Mouse (Mus musculus) small intestine, adult 2 months (tissue): ENCODE results near the gene Helz. TPM values are rescaled to one million over a fixed set of nuclear protein-coding genes. Genes with fewer than 3 reads are reported as not detected.

Source experiments
- H3K27ac ChIP-seq: fragments of 200-500 bp; 2 replicates; pipeline ENCODE4 v1.5.1; 2012; ENCODE audit warnings: low read depth, low read length, control low read depth, inconsistent platforms; ENCODE audit not compliant: insufficient read depth
- H3K27me3 ChIP-seq: fragments of 200-500 bp; 2 replicates; pipeline ENCODE4 v1.6.1; 2012; ENCODE audit warnings: mild to moderate bottlenecking, moderate library complexity, low read length, inconsistent platforms; ENCODE audit not compliant: control insufficient read depth, insufficient read depth
- H3K36me3 ChIP-seq: fragments of 200-500 bp; 2 replicates; pipeline ENCODE4 v1.6.1; 2012; ENCODE audit warnings: mild to moderate bottlenecking, low read length, control low read depth, inconsistent platforms; ENCODE audit not compliant: control insufficient read depth, insufficient read depth
- H3K4me1 ChIP-seq: fragments of 200-500 bp; 2 replicates; pipeline ENCODE4 v1.6.1; 2012; ENCODE audit warnings: low read length, inconsistent platforms, mixed read lengths; ENCODE audit not compliant: control insufficient read depth, insufficient read depth, insufficient read length
- H3K4me3 ChIP-seq: fragments of 200-500 bp; 2 replicates; pipeline ENCODE4 v1.5.1; 2012; ENCODE audit warnings: low read depth, mild to moderate bottlenecking, control low read depth, inconsistent platforms, low read length, moderate library complexity
- CTCF ChIP-seq: fragments of 200-500 bp; IDR thresholded peaks from 2 replicates; pipeline ENCODE4 v1.5.1; 2012; ENCODE audit warnings: low read depth, mild to moderate bottlenecking, control low read depth, inconsistent platforms, low read length, moderate library complexity, mixed read lengths; ENCODE audit not compliant: insufficient replicate concordance, insufficient read length; ENCODE audit errors: extremely low read depth
- POLR2A ChIP-seq: fragments of 200-500 bp; IDR thresholded peaks from 2 replicates; pipeline ENCODE4 v1.6.1; 2012; ENCODE audit warnings: low read depth, mild to moderate bottlenecking, control low read depth, inconsistent platforms, low read length, moderate library complexity
- WGBS: fragments of 180-500 bp; shearing (Covaris S2); methylation state at CpG from one replicate; pipeline ENCODE4 v1.1.7; 2018; 5-methylcytosine and 5-hydroxymethylcytosine counted together
- polyA plus RNA-seq: library from polyadenylated mRNA; depleted of rRNA; stranded (reverse); fragments of >200 nt; gene quantifications from 2 replicates; pipeline ENCODE4 v1.2.3, GENCODE M21; 2012

The Helz gene
- polyA plus RNA-seq, 1 experiment: 19.5 TPM

DNA sequence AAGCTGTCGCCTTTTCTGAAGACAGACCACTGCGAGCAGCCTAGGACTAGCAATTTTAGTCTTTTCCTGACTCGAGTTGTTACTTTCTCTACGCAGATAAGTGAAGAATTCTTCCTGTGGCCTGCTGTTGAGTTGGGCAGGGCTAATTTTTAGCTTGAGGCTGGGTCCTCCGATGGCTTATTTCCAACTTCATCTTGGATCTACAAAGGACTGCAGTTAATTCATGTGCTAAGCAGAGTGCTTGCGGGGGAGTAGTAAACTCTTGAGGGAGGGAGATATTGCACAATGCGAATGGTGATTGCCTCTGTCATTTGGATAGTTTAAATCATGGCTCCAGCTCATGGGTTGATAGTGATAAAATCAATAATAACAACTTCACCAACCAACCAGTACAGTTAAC lies 103.7 kb downstream of the Helz start:
- Histone ChIP-seq H3K4me1 (no peaks in the 10 kb centered on the region), H3K36me3 (peaks cover 46% of the 10 kb centered on the region), H3K27me3 (no peaks in the 10 kb centered on the region), H3K27ac (no peak overlapping the region), H3K4me3 (no peak overlapping the region)
- no peak for TF ChIP-seq POLR2A
- TF ChIP-seq CTCF: no peak
- 83% methylated on average over 7 of the region's 7 CpGs for WGBS

DNA sequence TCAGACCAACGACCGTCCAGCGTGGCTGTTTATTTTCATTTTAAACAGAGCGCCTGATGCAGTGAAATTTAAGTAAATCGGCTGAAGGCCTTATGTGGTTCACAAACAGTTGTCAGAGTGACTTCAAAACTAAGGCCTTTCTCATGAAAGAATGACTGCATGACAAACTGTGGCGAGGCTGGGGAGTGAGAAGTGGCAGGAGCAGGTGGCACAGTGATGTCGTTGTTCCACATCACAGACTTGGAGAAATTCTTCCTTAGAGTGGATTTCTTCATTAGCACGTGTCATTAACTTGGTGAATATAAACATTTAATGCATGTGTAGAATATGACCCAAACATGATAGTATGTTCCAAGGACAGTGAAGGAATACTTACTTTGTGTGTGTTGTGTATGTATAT lies 104.4 kb downstream of the Helz start:
- Histone ChIP-seq H3K4me3 (no peak overlapping the region), H3K27ac (no peak overlapping the region), H3K4me1 (no peaks in the 10 kb centered on the region), H3K36me3 (peaks cover 47% of the 10 kb centered on the region), H3K27me3 (no peaks in the 10 kb centered on the region)
- 81% methylated on average over 8 of the region's 8 CpGs for WGBS
- TF ChIP-seq CTCF (no peak), POLR2A (no peak)

DNA sequence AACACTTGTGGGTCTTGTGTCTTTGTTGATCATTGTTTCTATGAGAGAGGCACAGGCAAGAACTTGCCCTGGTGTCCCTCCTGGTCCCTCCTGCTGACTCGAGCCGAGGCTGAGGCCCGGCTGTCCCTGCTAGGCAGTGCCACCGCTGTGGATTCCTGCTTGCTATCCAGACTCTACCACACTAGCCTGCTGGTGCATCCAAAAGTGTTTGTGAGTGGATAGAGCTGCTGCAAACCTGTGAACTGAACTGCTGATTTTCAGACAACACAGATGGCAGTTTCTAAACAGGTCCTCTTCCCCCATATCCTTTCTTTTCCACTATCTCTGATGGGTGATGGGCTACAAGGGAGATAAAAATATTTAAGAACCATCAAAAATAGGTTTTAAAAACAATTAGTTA lies 107.8 kb downstream of the Helz start:
- H3K36me3 ChIP-seq: peaks cover 38% of the 10 kb centered on the region
- no peak overlapping the region for H3K27ac ChIP-seq
- no peak overlapping the region for H3K4me3 ChIP-seq
- 92% methylated on average over 4 of the region's 4 CpGs for WGBS
- H3K4me1 ChIP-seq: no peaks in the 10 kb centered on the region
- no peak for TF ChIP-seq CTCF
- no peak for TF ChIP-seq POLR2A
- no peaks in the 10 kb centered on the region for H3K27me3 ChIP-seq

DNA sequence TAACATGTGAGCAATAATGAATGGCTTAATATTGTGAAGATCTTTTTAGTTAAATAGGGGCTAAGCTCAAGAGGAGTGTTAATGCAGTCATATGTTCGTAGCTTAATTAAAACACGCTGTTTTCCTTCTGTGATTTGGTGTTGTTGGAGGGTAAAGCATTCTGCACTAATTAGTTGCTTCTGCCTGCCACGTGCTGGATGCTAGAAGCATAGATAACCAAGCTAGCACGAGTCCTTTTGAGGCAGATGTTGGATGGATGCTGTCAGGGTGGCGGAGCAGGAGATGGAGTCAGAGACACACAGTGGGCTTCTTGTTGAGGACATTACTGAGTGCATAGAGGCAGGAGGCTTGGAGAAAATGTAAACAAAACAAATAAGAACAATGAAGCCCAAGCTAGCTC lies 109.4 kb downstream of the Helz start:
- TF ChIP-seq POLR2A (no peak), CTCF (no peak)
- Histone ChIP-seq H3K4me1 (no peaks in the 10 kb centered on the region), H3K36me3 (peaks cover 41% of the 10 kb centered on the region), H3K4me3 (no peak overlapping the region), H3K27ac (no peak overlapping the region), H3K27me3 (no peaks in the 10 kb centered on the region)
- 86% methylated on average over 5 of the region's 5 CpGs for WGBS

DNA sequence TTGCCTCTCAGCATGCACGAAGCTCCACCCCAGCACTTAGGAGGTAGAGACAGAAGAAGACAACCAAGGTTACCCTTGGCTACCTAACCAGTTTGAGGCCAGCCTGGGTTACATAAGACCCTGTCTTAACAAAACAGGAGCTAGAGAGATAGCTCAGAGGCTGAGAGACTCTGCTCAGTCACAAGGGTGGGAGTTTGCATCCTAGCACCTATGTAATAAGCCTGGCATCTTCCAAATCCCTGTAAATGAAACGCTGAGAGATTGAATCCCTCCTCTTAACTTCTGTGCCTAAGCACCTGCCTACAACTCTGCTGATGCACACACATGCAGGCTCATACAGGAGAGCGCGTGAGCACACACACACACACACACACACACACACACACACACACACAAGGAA lies 112.7 kb downstream of the Helz start:
- 92% methylated on average over 4 of the region's 4 CpGs for WGBS
- Histone ChIP-seq H3K4me1 (no peaks in the 10 kb centered on the region), H3K36me3 (peaks cover 62% of the 10 kb centered on the region), H3K4me3 (no peak overlapping the region), H3K27me3 (no peaks in the 10 kb centered on the region), H3K27ac (no peak overlapping the region)
- TF ChIP-seq CTCF (no peak), POLR2A (no peak)

DNA sequence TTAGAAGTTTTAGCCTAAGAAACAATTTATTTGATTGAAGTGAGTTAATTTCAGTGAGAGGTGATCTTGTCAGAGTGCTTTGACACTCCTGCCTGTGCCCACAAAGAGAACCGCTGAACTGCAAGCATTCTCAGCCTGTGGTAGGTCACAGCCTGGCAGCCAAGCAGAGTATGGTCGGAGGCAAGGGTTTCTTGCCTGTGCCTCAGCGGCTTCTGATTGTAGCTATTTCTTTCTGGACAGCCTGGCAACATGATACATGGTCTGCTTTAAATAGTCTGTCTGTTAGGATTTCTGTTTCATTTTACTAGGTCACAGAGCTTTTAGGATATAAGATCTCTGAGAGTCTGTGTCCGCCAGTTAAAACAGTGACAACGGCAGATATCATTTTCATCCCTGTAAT lies 114.9 kb downstream of the Helz start:
- no peaks in the 10 kb centered on the region for H3K4me1 ChIP-seq

DNA sequence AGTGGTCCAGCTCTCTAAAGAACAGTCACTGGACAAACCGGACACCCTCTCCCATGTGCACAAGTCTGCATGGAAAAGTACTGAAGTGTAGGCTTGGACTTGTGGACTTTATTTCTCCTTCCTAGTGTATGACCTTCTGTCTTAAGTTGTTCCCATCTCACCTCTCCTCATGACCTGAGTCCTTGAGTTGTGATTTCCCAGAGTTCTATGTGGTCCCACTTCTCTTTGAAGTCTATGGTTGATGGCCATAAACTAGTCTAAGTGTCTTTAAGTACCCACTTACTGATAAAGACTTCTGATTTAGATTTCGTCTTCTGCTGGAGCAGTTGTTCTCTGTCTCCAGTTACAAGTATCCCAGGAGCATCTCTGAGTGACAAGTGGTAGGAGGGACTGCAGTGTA lies 119.8 kb downstream of the Helz start:
- WGBS: 72% methylated on average over 2 of the region's 2 CpGs
- peaks cover 74% of the 10 kb centered on the region for H3K36me3 ChIP-seq

More for the DNA sequence above, 114.9 kb downstream of the Helz start:
- H3K27me3 ChIP-seq: no peaks in the 10 kb centered on the region
- no peak overlapping the region for H3K27ac ChIP-seq
- H3K4me3 ChIP-seq: no peak overlapping the region
- peaks cover 61% of the 10 kb centered on the region for H3K36me3 ChIP-seq
- TF ChIP-seq POLR2A (no peak), CTCF (no peak)
- 91% methylated on average over 5 of the region's 5 CpGs for WGBS

DNA sequence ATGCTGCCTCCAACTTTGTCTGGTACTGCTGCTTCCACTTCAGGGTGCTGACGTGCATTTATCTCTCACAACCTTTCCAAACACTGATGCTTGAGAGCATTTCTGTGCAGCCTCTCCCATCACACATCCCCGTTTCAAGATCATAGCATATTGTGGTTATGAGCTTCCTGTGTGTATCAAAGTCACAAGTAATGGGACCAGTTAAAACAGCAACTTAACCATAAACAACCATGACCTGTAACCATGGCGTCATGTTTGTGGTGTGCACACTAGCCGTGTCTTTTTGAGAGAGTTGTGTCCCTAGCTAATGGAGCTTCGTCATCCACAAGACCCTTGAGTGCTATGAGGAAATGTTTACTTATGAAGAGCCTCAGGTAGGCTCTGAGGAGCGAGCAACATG lies 120.5 kb downstream of the Helz start:
- Histone ChIP-seq H3K36me3 (peaks cover 72% of the 10 kb centered on the region), H3K27ac (no peak overlapping the region), H3K4me1 (no peaks in the 10 kb centered on the region), H3K4me3 (no peak overlapping the region), H3K27me3 (no peaks in the 10 kb centered on the region)
- TF ChIP-seq CTCF: no peak
- TF ChIP-seq POLR2A: no peak
- 90% methylated on average over 6 of the region's 6 CpGs for WGBS

More for the DNA sequence above, 119.8 kb downstream of the Helz start:
- Histone ChIP-seq H3K27me3 (no peaks in the 10 kb centered on the region), H3K27ac (no peak overlapping the region), H3K4me1 (no peaks in the 10 kb centered on the region), H3K4me3 (no peak overlapping the region)
- TF ChIP-seq CTCF: no peak
